Mouse (Mus musculus): ENCODE results near the gene Dpep3. TPM values are rescaled to one million over a fixed set of nuclear protein-coding genes. Genes with fewer than 3 reads are reported as not detected.

Dpep3 gene
- polyA plus RNA-seq, 2 experiments = 0.11 TPM; not detected in 1

DNA sequence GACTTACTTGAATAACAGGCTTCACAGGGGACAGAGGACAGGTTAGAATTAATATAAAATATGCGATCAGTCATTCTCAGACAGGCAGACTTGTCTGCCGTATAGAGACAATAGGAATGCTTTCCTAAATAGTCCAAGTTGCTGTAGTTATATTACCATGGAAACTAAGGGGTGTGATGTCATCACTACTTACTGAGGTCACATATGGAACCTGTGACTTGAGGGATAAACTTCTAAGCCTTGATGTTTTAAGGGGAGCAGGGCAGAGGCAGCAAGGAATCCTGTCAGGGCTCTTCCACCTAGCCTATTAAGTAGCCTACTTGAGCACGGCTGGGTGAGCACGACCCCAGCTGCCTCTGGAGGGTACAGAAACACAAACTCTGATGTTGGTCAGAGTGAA is 26.6 kb upstream of the Dpep3 start, which contains the start of gene Dpep2nb:
Dpep2nb (minus strand) TSS at position 101 of the 400 bp plus-strand sequence.
- Histone ChIP-seq H3K9ac (ENCODE audit: low read depth, low read length, severe bottlenecking) (no peak within 1 kb of the TSS), H3K27ac (replicated peaks; ENCODE audit: low read depth, low read length) (no peak within 1 kb of the TSS), H3K4me1 (ENCODE audit: control insufficient read depth, insufficient read depth, low read length) (peaks cover 10% of the 10 kb centered on the region), H3K27me3 (ENCODE audit: control insufficient read depth, insufficient read depth, low read length) (no peaks in the 10 kb centered on the region), H3K4me3 (replicated peaks; ENCODE audit: low read length) (no peak within 1 kb of the TSS), H3K36me3 (ENCODE audit: control insufficient read depth, insufficient read depth, low read length) (no peaks in the 10 kb centered on the region), H3K9me3 (ENCODE audit: control insufficient read depth, low read length) (no peaks in the 10 kb centered on the region), H3K4me2 (replicated peaks; ENCODE audit: low read depth, low read length, severe bottlenecking) (no peak within 1 kb of the TSS)
- 82% methylated on average over 4 of the region's 4 CpGs for WGBS
- DNase-seq (ENCODE audit: low spot score) (no peak), ATAC-seq (ENCODE audit: low FRiP score, low read depth) (no peak)
- no peak for TF ChIP-seq POLR2A (IDR thresholded peaks at IDR 0.05; ENCODE audit: borderline replicate concordance, extremely low read depth, insufficient read depth, insufficient read length)

DNA sequence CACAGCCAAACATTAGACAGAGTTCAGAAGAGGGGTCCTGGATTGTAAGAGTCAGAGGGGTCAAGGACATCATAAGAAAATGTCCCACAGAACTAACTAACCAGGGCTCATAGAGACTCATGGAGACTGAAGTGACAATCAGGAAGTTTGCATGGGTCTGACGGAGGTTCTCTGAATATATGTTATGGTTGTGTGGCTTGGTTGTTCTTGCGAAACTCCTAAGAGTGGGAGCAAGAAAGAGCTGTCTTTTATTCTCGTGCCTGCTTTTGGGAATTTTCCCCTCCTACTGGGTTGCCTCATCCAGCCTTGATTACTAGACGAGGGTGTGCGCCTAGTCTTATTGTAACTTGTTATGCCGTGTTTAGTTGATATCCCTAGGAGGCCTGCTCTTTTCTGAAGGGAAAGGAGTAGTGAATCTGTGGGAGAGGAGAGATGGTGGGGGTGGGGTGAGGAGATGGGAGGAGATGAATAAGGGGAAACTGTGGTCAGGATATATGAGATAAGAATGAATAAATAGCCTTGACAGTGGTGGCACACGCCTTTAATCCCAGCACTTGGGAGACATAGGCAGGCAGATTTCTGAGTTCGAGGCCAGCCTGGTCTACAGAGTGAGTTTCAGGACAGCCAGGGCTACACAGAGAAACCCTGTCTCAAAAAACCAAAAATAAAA is 25.4 kb upstream of the Dpep3 start:
- Histone ChIP-seq H3K27me3 (ENCODE audit: control insufficient read depth, insufficient read depth, low read length) (no peaks in the 10 kb centered on the region), H3K4me1 (ENCODE audit: control insufficient read depth, insufficient read depth, low read length) (no peaks in the 10 kb centered on the region), H3K4me3 (replicated peaks; ENCODE audit: low read length) (no peak overlapping the region), H3K27ac (replicated peaks; ENCODE audit: low read depth, low read length) (no peak overlapping the region), H3K9me3 (ENCODE audit: control insufficient read depth, low read length) (no peaks in the 10 kb centered on the region), H3K9ac (ENCODE audit: low read depth, low read length, severe bottlenecking) (no peak overlapping the region), H3K36me3 (ENCODE audit: control insufficient read depth, insufficient read depth, low read length) (no peaks in the 10 kb centered on the region), H3K4me2 (replicated peaks; ENCODE audit: low read depth, low read length, severe bottlenecking) (no peak overlapping the region)
- 76% methylated on average over 8 of the region's 8 CpGs for WGBS
- no peak for DNase-seq (ENCODE audit: low spot score)
- TF ChIP-seq POLR2A (IDR thresholded peaks at IDR 0.05; ENCODE audit: borderline replicate concordance, extremely low read depth, insufficient read depth, insufficient read length) = no peak
- no peak for ATAC-seq (ENCODE audit: low FRiP score, low read depth)

DNA sequence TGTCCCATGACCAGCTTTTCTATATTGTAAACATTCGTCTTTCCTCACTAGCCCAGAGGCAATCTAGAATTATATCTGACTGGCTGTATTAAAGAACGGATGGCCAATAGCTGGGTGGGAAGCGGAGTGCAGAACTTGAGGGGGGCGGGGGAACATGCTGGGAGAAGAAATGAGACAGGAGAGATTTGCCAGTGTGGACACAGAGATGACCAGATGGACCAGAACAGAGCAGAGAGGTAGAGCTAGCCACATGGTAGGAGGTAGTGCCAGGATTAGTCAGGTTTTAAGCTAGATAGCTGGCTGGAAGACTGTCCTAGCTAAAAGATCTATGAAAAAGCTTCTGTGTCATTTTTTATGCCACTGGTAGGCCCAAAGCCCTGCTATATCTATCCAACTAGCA is 22.7 kb upstream of the Dpep3 start:
- no peaks in the 10 kb centered on the region for H3K27me3 ChIP-seq (ENCODE audit: control insufficient read depth, insufficient read depth, low read length)
- no peaks in the 10 kb centered on the region for H3K9me3 ChIP-seq (ENCODE audit: control insufficient read depth, low read length)
- no peak overlapping the region for H3K4me3 ChIP-seq (replicated peaks; ENCODE audit: low read length)
- no peak overlapping the region for H3K27ac ChIP-seq (replicated peaks; ENCODE audit: low read depth, low read length)
- no peak overlapping the region for H3K4me2 ChIP-seq (replicated peaks; ENCODE audit: low read depth, low read length, severe bottlenecking)
- WGBS = 80% methylated on average over 4 of the region's 4 CpGs
- H3K9ac ChIP-seq (ENCODE audit: low read depth, low read length, severe bottlenecking) = no peak overlapping the region
- no peaks in the 10 kb centered on the region for H3K4me1 ChIP-seq (ENCODE audit: control insufficient read depth, insufficient read depth, low read length)
- H3K36me3 ChIP-seq (ENCODE audit: control insufficient read depth, insufficient read depth, low read length) = no peaks in the 10 kb centered on the region
- TF ChIP-seq POLR2A (IDR thresholded peaks at IDR 0.05; ENCODE audit: borderline replicate concordance, extremely low read depth, insufficient read depth, insufficient read length) = no peak
- no peak for DNase-seq (ENCODE audit: low spot score)
- no peak for ATAC-seq (ENCODE audit: low FRiP score, low read depth)

DNA sequence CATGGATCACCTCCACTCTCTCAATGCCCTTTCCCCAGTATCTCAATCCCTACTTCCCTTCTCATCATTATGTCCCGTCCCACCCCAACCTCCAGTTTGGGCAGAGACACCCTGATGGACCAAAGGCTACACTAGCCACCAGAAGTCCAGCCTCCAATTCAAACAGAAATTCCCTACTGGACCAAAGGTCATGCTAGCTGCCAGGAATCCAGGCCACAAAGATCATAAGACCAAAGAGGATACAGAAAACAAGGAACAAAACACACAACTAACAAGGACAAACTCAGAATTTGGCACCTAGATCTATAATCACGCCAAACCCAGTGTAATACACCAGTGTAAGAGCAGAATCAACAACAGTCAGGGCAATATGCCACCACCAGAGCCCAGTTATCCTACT is 19.7 kb upstream of the Dpep3 start:
- 93% methylated on average over 2 of the region's 2 CpGs for WGBS

GRCm38 (mm10) chr8:105996359-105996758 is 17.1 kb upstream of the Dpep3 start:
- 69% methylated on average over 7 of the region's 7 CpGs for WGBS
- ATAC-seq (ENCODE audit: low FRiP score, low read depth) (no peak), DNase-seq (ENCODE audit: low spot score) (no peak)
- Histone ChIP-seq H3K27ac (replicated peaks; ENCODE audit: low read depth, low read length) (no peak overlapping the region), H3K4me2 (replicated peaks; ENCODE audit: low read depth, low read length, severe bottlenecking) (no peak overlapping the region), H3K4me1 (ENCODE audit: control insufficient read depth, insufficient read depth, low read length) (no peaks in the 10 kb centered on the region), H3K9ac (ENCODE audit: low read depth, low read length, severe bottlenecking) (no peak overlapping the region), H3K9me3 (ENCODE audit: control insufficient read depth, low read length) (no peaks in the 10 kb centered on the region), H3K4me3 (replicated peaks; ENCODE audit: low read length) (no peak overlapping the region), H3K36me3 (ENCODE audit: control insufficient read depth, insufficient read depth, low read length) (no peaks in the 10 kb centered on the region), H3K27me3 (ENCODE audit: control insufficient read depth, insufficient read depth, low read length) (no peaks in the 10 kb centered on the region)
- no peak for TF ChIP-seq POLR2A (IDR thresholded peaks at IDR 0.05; ENCODE audit: borderline replicate concordance, extremely low read depth, insufficient read depth, insufficient read length)

More for the DNA sequence above, 19.7 kb upstream of the Dpep3 start:
- Histone ChIP-seq H3K36me3 (ENCODE audit: control insufficient read depth, insufficient read depth, low read length) (no peaks in the 10 kb centered on the region), H3K4me3 (replicated peaks; ENCODE audit: low read length) (no peak overlapping the region), H3K4me2 (replicated peaks; ENCODE audit: low read depth, low read length, severe bottlenecking) (no peak overlapping the region), H3K9me3 (ENCODE audit: control insufficient read depth, low read length) (no peaks in the 10 kb centered on the region), H3K9ac (ENCODE audit: low read depth, low read length, severe bottlenecking) (no peak overlapping the region), H3K4me1 (ENCODE audit: control insufficient read depth, insufficient read depth, low read length) (no peaks in the 10 kb centered on the region), H3K27me3 (ENCODE audit: control insufficient read depth, insufficient read depth, low read length) (no peaks in the 10 kb centered on the region), H3K27ac (replicated peaks; ENCODE audit: low read depth, low read length) (no peak overlapping the region)
- ATAC-seq (ENCODE audit: low FRiP score, low read depth) (no peak), DNase-seq (ENCODE audit: low spot score) (no peak)
- no peak for TF ChIP-seq POLR2A (IDR thresholded peaks at IDR 0.05; ENCODE audit: borderline replicate concordance, extremely low read depth, insufficient read depth, insufficient read length)

All from limb, embryonic 14.5 days (tissue).